In the genomic region with DNA sequence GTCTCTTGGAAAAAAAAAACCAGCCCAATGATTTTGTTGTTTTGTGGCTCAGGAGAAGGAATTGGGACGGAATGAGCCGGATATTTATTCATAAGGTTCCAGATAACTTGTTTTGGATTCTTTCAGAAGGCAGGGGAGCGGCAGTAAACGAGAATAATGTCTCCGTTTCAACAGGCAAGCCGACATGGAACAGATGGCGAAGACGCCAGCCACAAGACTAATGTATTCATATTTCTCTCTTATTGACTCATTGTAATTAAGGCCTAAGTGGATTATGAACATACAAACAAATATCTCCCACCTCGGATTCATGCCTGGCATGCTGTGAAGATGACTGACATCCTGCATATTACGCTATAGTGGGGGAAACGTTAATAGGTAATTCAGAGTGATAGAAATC, we compare ENCODE assay signal across 20 mouse cellular contexts. TPM values are rescaled to one million over a fixed set of nuclear protein-coding genes. Genes with fewer than 3 reads are reported as not detected.
DNase-seq lines count a peak whose midpoint lies in the region; ATAC-seq and TF ChIP-seq lines count a peak whose summit lies in the region.
"Had no signal": no experiment of that assay in that cellular context is flagged by ENCODE, and none has a peak within 500 bp of the region (broad histone marks: within the 10 kb centered on the region; RNA-seq: fewer than 3 reads in every experiment).

No protein-coding gene starts in this region.

- H3K27me3 ChIP-seq in forebrain, embryonic 14.5 days (replicated peaks; ENCODE audit: control insufficient read depth, insufficient read depth, low read length), result no peaks in the 10 kb centered on the region
- no peaks in the 10 kb centered on the region for H3K27me3 ChIP-seq in forebrain, embryonic 12.5 days
- H3K27me3 ChIP-seq in hindbrain, embryonic 13.5 days, result no peaks in the 10 kb centered on the region
- H3K27me3 ChIP-seq in hindbrain, embryonic 11.5 days (ENCODE audit: control insufficient read depth, insufficient read depth, low read length), result no peaks in the 10 kb centered on the region
- H3K27me3 ChIP-seq: embryonic facial prominence, embryonic 15.5 days; heart, embryonic 15.5 days had no signal

- no peak for TF ChIP-seq CTCF in layer of hippocampus, adult 2 months (conservative IDR thresholded peaks at IDR 0.05)

- no peak overlapping the region for H3K4me3 ChIP-seq in forebrain, embryonic 14.5 days (ENCODE audit: low read depth, low read length)
- no peak overlapping the region for H3K4me3 ChIP-seq in forebrain, embryonic 12.5 days (replicated peaks)
- no peak overlapping the region for H3K4me3 ChIP-seq in hindbrain, embryonic 13.5 days
- H3K4me3 ChIP-seq in hindbrain, embryonic 11.5 days (ENCODE audit: low read depth, low read length), result no peak overlapping the region
- no peak overlapping the region for H3K4me3 ChIP-seq in layer of hippocampus, adult 2 months
- H3K4me3 ChIP-seq: embryonic facial prominence, embryonic 15.5 days; heart, embryonic 15.5 days; midbrain, embryonic 10.5 days; myocyte had no signal

- DNase-seq in forebrain, embryonic 14.5 days (ENCODE audit: low spot score), result peak; percentile 57
- DNase-seq in hindbrain, embryonic 11.5 days (ENCODE audit: low spot score), result no peak
- peak in 1 of 2 experiments; percentile 40 for DNase-seq in layer of hippocampus, adult 2 months (ENCODE audit: low spot score in 2 of 2)
- no peak for DNase-seq in layer of hippocampus, postnatal 14 days (ENCODE audit: low spot score in 2 of 2)
- peak; percentile 30 for DNase-seq in brain, adult 2 months (ENCODE audit: low read depth, low spot score)
- no peak for DNase-seq in thymus, postnatal 14 days
- DNase-seq: embryo, embryonic 11 days; gastrocnemius, postnatal 10 days; left cerebral cortex, postnatal 4 days; lung, adult 18-20 months; lung, postnatal 4 days; spleen, adult 18-20 months; thymus, adult 18-20 months had no signal

- peak overlapping the region; percentile 36; the same call in 1 of the 2 replicates for H3K27ac ChIP-seq in forebrain, embryonic 14.5 days (ENCODE audit: low read depth, low read length)
- no peak overlapping the region for H3K27ac ChIP-seq in forebrain, embryonic 12.5 days
- peak overlapping the region; percentile 55 for H3K27ac ChIP-seq in hindbrain, embryonic 13.5 days
- H3K27ac ChIP-seq in hindbrain, embryonic 11.5 days (ENCODE audit: low read depth, low read length), result no peak overlapping the region
- peak overlapping the region; percentile 57; the same call in 1 of the 2 replicates for H3K27ac ChIP-seq in layer of hippocampus, adult 2 months
- H3K27ac ChIP-seq: embryonic facial prominence, embryonic 15.5 days had no signal

- H3K4me1 ChIP-seq in forebrain, embryonic 14.5 days (ENCODE audit: control insufficient read depth, insufficient read depth, low read length), result no peaks in the 10 kb centered on the region
- H3K4me1 ChIP-seq in forebrain, embryonic 12.5 days, result 0 out of 2 replicates have a peak, but pooled peaks cover 3% of the 10 kb centered on the region
- H3K4me1 ChIP-seq in hindbrain, embryonic 13.5 days (replicated peaks), result peaks cover 12% of the 10 kb centered on the region
- H3K4me1 ChIP-seq in hindbrain, embryonic 11.5 days (replicated peaks; ENCODE audit: control insufficient read depth, insufficient read depth, low read length), result no peaks in the 10 kb centered on the region

- ATAC-seq in forebrain, embryonic 14.5 days, result no peak; the same call in 1 of the 2 replicates
- no peak for ATAC-seq in forebrain, embryonic 12.5 days (ENCODE audit: low FRiP score)
- ATAC-seq in hindbrain, embryonic 13.5 days (ENCODE audit: low FRiP score), result no peak
- no peak for ATAC-seq in hindbrain, embryonic 11.5 days (ENCODE audit: low FRiP score)
- ATAC-seq: inflammation-experienced regulatory T-cells, adult 6 months had no signal

- H3K4me2 ChIP-seq in forebrain, embryonic 14.5 days (ENCODE audit: low read length), result no peak overlapping the region
- no peak overlapping the region for H3K4me2 ChIP-seq in forebrain, embryonic 12.5 days
- no peak overlapping the region for H3K4me2 ChIP-seq in hindbrain, embryonic 13.5 days
- no peak overlapping the region for H3K4me2 ChIP-seq in hindbrain, embryonic 11.5 days (replicated peaks; ENCODE audit: low read depth, low read length)
- H3K4me2 ChIP-seq: embryonic facial prominence, embryonic 15.5 days had no signal

- 63% methylated on average over 11 of the region's 11 CpGs for WGBS in forebrain, embryonic 14.5 days
- WGBS in forebrain, embryonic 12.5 days, result 70% methylated on average over 11 of the region's 11 CpGs
- WGBS in hindbrain, embryonic 13.5 days, result 70% methylated on average over 11 of the region's 11 CpGs
- 85% methylated on average over 11 of the region's 11 CpGs for WGBS in hindbrain, embryonic 11.5 days

- H3K9me3 ChIP-seq in forebrain, embryonic 14.5 days (replicated peaks; ENCODE audit: control insufficient read depth, low read length), result no peaks in the 10 kb centered on the region
- H3K9me3 ChIP-seq in forebrain, embryonic 12.5 days, result no peaks in the 10 kb centered on the region
- H3K9me3 ChIP-seq in hindbrain, embryonic 13.5 days, result no peaks in the 10 kb centered on the region
- no peaks in the 10 kb centered on the region for H3K9me3 ChIP-seq in hindbrain, embryonic 11.5 days (ENCODE audit: control insufficient read depth, low read length)
- H3K9me3 ChIP-seq: embryonic facial prominence, embryonic 15.5 days; heart, embryonic 15.5 days; midbrain, embryonic 10.5 days had no signal

- no peaks in the 10 kb centered on the region for H3K36me3 ChIP-seq in forebrain, embryonic 14.5 days (ENCODE audit: control insufficient read depth, insufficient read depth, low read length)
- no peaks in the 10 kb centered on the region for H3K36me3 ChIP-seq in forebrain, embryonic 12.5 days (replicated peaks)
- no peaks in the 10 kb centered on the region for H3K36me3 ChIP-seq in hindbrain, embryonic 13.5 days
- no peaks in the 10 kb centered on the region for H3K36me3 ChIP-seq in hindbrain, embryonic 11.5 days (ENCODE audit: control insufficient read depth, insufficient read depth, low read length)
- H3K36me3 ChIP-seq: embryonic facial prominence, embryonic 15.5 days; heart, embryonic 15.5 days; midbrain, embryonic 10.5 days had no signal

- H3K9ac ChIP-seq in forebrain, embryonic 14.5 days (ENCODE audit: low read length), result no peak overlapping the region
- no peak overlapping the region for H3K9ac ChIP-seq in forebrain, embryonic 12.5 days
- H3K9ac ChIP-seq in hindbrain, embryonic 13.5 days, result no peak overlapping the region
- no peak overlapping the region for H3K9ac ChIP-seq in hindbrain, embryonic 11.5 days (ENCODE audit: low read depth, low read length)
- H3K9ac ChIP-seq: embryonic facial prominence, embryonic 15.5 days; heart, embryonic 15.5 days had no signal

RNA-seq across cellular contexts. Expression of a gene that starts 43.1 kb away (rescaled TPM):
- 58.2 and 58.3 TPM in 2 replicates for polyA plus RNA-seq in forebrain, embryonic 14.5 days (2014; fragmentation: Nextera tagmentation; extraction: Ambion mirVana)
- 49.7 and 50.3 TPM in 2 replicates for polyA plus RNA-seq in forebrain, embryonic 12.5 days (2016; fragmentation: Nextera tagmentation; extraction: Ambion mirVana)
- polyA plus RNA-seq in hindbrain, embryonic 13.5 days (2015; fragmentation: Nextera tagmentation; extraction: Ambion mirVana), result 38.9 and 43.3 TPM in 2 replicates
- 52.1 and 59.0 TPM in 2 replicates for polyA plus RNA-seq in hindbrain, embryonic 11.5 days (2014; fragmentation: Nextera tagmentation; extraction: Ambion mirVana)
- 10 to 100 TPM; 19.3 to 22.8 TPM for total RNA-seq in layer of hippocampus, adult 2 months (2021)
- total RNA-seq in layer of hippocampus, postnatal 14 days (2021), result 10 to 100 TPM; 21.1 to 22.5 TPM

RNA-seq across cellular contexts. Expression of a gene that starts 56.8 kb away (rescaled TPM):
- 13.0 and 14.3 TPM in 2 replicates for polyA plus RNA-seq in forebrain, embryonic 14.5 days (2014; fragmentation: Nextera tagmentation; extraction: Ambion mirVana)
- 19.0 and 20.3 TPM in 2 replicates for polyA plus RNA-seq in forebrain, embryonic 12.5 days (2016; fragmentation: Nextera tagmentation; extraction: Ambion mirVana)
- 12.7 and 13.2 TPM in 2 replicates for polyA plus RNA-seq in hindbrain, embryonic 13.5 days (2015; fragmentation: Nextera tagmentation; extraction: Ambion mirVana)
- 15.1 and 20.4 TPM in 2 replicates for polyA plus RNA-seq in hindbrain, embryonic 11.5 days (2014; fragmentation: Nextera tagmentation; extraction: Ambion mirVana)
- 10 to 100 TPM; 25.2 to 25.7 TPM for total RNA-seq in layer of hippocampus, adult 2 months (2021)
- total RNA-seq in layer of hippocampus, postnatal 14 days (2021), result 10 to 100 TPM; 20.9 to 22.4 TPM

RNA-seq across cellular contexts. Expression of a gene that starts 57.0 kb away (rescaled TPM):
- polyA plus RNA-seq in forebrain, embryonic 14.5 days (2014; fragmentation: Nextera tagmentation; extraction: Ambion mirVana), result 13.8 and 15.0 TPM in 2 replicates
- polyA plus RNA-seq in forebrain, embryonic 12.5 days (2016; fragmentation: Nextera tagmentation; extraction: Ambion mirVana), result 18.5 and 19.0 TPM in 2 replicates
- 14.7 and 15.6 TPM in 2 replicates for polyA plus RNA-seq in hindbrain, embryonic 13.5 days (2015; fragmentation: Nextera tagmentation; extraction: Ambion mirVana)
- 17.1 and 18.4 TPM in 2 replicates for polyA plus RNA-seq in hindbrain, embryonic 11.5 days (2014; fragmentation: Nextera tagmentation; extraction: Ambion mirVana)
- total RNA-seq in layer of hippocampus, adult 2 months (2021), result 1 to 10 TPM; 9.7 to 9.9 TPM
- 1 to 10 TPM; 7.8 to 8.1 TPM for total RNA-seq in layer of hippocampus, postnatal 14 days (2021)

Comparison
In these comparisons a context has a peak if more than half of its experiments do, and no peak if none do; other contexts are left out.
1. H3K27ac ChIP-seq: peak in forebrain, embryonic 14.5 days (single experiment), hindbrain, embryonic 13.5 days (single experiment) and layer of hippocampus, adult 2 months (single experiment); none in forebrain, embryonic 12.5 days (single experiment) and hindbrain, embryonic 11.5 days (single experiment).
2. DNase-seq: peak in forebrain, embryonic 14.5 days (single experiment) and brain, adult 2 months (single experiment); none in hindbrain, embryonic 11.5 days (single experiment), layer of hippocampus, postnatal 14 days (0 of 2) and thymus, postnatal 14 days (single experiment).